Mouse (Mus musculus): Measurements from ENCODE around the gene Cldn13. TPM values are rescaled to one million over a fixed set of nuclear protein-coding genes. Genes with fewer than 3 reads are reported as not detected.
"Not testable (repeated sequence)": the region's sequence is repeated elsewhere in the genome, so short reads cannot be mapped to it uniquely, and the experiment has no call there.

Cldn13 gene
- polyA plus RNA-seq, 1 experiment from 2014 or later: not detected

DNA sequence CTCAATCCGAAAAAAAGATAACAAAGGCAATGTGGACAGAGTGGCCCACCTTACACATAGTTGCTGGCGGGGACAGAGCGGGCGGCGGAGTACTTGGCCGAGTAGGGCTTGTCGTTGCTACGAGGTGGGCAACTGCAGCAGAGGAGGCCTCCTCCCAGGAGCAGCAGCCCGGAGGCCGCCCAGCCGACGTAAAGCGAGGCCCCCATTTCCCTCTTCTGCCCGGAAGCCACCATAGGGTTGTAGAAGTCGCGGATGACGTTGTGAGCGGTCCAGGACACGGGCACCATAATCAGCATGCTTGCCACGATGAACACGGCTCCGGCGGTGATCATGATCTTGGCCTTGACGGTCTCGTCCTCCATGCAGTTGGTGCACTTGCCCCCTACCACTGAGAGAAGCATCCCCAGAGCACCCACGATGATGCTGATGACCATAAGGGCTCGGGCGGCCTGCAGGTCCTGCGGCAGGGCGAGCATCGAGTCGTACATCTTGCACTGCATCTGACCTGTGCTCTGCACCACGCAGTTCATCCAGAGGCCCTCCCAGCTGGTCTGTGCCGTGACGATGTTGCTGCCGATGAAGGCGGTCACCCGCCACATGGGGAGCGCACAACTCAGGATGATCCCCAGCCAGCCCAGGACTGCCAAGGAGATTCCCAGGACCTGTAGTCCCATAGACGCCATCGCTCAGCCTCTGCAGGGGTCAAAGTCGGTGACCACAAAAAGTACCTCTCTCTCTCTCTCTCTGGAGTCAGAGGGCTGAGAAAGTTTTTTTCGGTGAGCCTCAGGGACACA lies 30.9 kb upstream of the Cldn13 start:
- H3K4me3 ChIP-seq (replicated peaks): no peak overlapping the region
- no peak overlapping the region for H3K9ac ChIP-seq (replicated peaks)
- no peaks in the 10 kb centered on the region for H3K9me3 ChIP-seq (replicated peaks)
- no peak overlapping the region for H3K4me2 ChIP-seq
- peaks cover 24% of the 10 kb centered on the region for H3K27me3 ChIP-seq (replicated peaks)
- H3K36me3 ChIP-seq: no peaks in the 10 kb centered on the region
- WGBS: 17% methylated on average over 43 of the region's 43 CpGs
- H3K4me1 ChIP-seq: peaks cover 11% of the 10 kb centered on the region
- no peak overlapping the region for H3K27ac ChIP-seq (replicated peaks)
- ATAC-seq (ENCODE audit: low FRiP score): no peak

- no peak for ATAC-seq (ENCODE audit: low FRiP score)
- H3K27ac ChIP-seq (replicated peaks): no peak overlapping the region
- no peak overlapping the region for H3K4me2 ChIP-seq
- no peaks in the 10 kb centered on the region for H3K36me3 ChIP-seq
- H3K4me1 ChIP-seq: peaks cover 11% of the 10 kb centered on the region
- 54% methylated on average over 16 of the region's 19 CpGs for WGBS
- no peak overlapping the region for H3K9ac ChIP-seq (replicated peaks)
- no peak overlapping the region for H3K4me3 ChIP-seq (replicated peaks)
- no peaks in the 10 kb centered on the region for H3K9me3 ChIP-seq (replicated peaks)
- H3K27me3 ChIP-seq (replicated peaks): peaks cover 24% of the 10 kb centered on the region
Observed at GRCm38 (mm10) chr5:134945266-134945959, 30.1 kb upstream of the Cldn13 start.

DNA sequence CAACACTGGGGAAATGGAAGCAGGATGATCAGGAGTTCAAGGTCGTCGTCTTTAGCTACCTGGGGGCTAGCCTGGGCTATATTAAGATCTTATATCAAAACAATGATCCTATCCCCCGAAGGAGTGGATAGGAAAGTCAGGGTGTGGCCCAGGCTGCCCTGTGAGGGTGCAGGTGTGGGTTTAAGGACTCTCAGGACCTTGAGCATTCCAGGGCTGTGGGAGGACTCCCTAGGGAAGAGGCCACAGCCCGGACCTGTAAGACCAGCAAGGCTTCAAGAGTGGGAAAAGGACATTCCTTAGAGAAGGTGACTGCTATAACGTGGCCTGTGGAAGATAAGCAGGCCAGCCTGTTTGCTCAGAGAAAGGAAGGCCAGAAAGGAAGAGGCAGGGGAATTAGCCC lies 28.9 kb upstream of the Cldn13 start:
- H3K27ac ChIP-seq (replicated peaks): no peak overlapping the region
- no peak overlapping the region for H3K4me2 ChIP-seq
- no peak overlapping the region for H3K9ac ChIP-seq (replicated peaks)
- no peak overlapping the region for H3K4me3 ChIP-seq (replicated peaks)
- WGBS: 70% methylated on average over 5 of the region's 5 CpGs
- peaks cover 11% of the 10 kb centered on the region for H3K4me1 ChIP-seq
- H3K36me3 ChIP-seq: no peaks in the 10 kb centered on the region
- H3K27me3 ChIP-seq (replicated peaks): peaks cover 24% of the 10 kb centered on the region
- H3K9me3 ChIP-seq (replicated peaks): no peaks in the 10 kb centered on the region
- ATAC-seq (ENCODE audit: low FRiP score): no peak

DNA sequence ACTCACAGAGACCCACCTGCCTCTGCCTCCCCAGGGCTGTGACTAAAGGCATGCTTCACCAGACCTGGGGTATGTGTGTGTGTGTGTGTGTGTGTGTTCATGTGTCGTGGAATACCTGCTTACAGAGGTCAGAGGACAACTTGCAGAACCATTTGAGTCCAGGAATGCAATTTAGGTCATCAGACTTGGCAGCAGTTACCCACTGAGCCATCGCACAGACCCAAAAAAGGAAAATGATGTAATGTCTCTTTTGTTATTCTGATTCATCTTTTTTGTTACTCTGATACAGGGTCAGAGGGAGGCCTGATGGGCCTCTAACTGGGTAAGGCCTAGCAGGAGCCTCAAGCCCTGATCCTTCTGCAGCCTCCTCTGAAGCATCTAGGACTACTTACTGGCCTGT lies 27.4 kb upstream of the Cldn13 start:
- Histone ChIP-seq H3K27ac (replicated peaks) (no peak overlapping the region), H3K4me1 (peaks cover 11% of the 10 kb centered on the region), H3K36me3 (no peaks in the 10 kb centered on the region), H3K9me3 (replicated peaks) (no peaks in the 10 kb centered on the region), H3K4me2 (no peak overlapping the region), H3K4me3 (replicated peaks) (no peak overlapping the region), H3K27me3 (replicated peaks) (peaks cover 24% of the 10 kb centered on the region), H3K9ac (replicated peaks) (no peak overlapping the region)
- 79% methylated on average over 2 of the region's 2 CpGs for WGBS
- no peak for ATAC-seq (ENCODE audit: low FRiP score)

DNA sequence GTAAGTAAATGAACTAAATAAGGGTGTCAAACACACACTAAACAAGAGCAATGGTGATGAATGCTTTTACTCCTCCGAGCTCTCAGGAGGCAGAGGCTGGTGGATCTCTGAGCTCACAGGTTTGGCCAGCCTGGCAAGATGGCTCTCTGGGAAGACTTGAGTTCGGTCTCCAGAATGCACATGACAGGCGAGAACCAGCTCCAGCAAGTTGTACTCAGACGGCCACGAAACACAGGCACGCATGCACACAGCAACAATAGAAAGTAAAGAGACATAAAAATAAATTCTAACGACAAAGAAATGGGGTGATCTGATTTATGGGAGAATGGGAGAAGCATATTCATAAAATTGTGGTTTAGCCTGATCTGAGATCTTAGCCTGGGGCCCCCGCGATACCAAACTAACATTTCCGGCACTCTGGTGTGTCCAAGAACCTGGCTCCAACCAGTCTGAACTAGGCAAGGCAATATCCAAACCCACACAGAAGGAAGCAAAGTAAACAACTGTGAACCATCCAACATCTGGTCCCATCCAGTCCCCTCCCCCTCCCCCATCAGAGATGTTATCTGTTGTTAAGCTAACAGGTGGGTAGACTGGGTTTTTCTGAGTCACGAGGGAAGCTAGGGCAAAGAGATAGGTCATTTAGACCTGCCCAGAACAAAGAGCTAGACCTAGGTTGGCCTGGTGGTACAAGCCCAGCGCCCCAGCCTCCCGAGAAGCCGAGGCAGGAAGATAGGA lies 26.3 kb upstream of the Cldn13 start:
- Histone ChIP-seq H3K36me3 (no peaks in the 10 kb centered on the region), H3K9ac (replicated peaks) (no peak overlapping the region), H3K27ac (replicated peaks) (no peak overlapping the region), H3K4me1 (peaks cover 7% of the 10 kb centered on the region), H3K27me3 (replicated peaks) (peaks cover 15% of the 10 kb centered on the region), H3K9me3 (replicated peaks) (no peaks in the 10 kb centered on the region), H3K4me2 (no peak overlapping the region), H3K4me3 (replicated peaks) (no peak overlapping the region)
- no peak for ATAC-seq (ENCODE audit: low FRiP score)
- WGBS: 85% methylated on average over 14 of the region's 14 CpGs

DNA sequence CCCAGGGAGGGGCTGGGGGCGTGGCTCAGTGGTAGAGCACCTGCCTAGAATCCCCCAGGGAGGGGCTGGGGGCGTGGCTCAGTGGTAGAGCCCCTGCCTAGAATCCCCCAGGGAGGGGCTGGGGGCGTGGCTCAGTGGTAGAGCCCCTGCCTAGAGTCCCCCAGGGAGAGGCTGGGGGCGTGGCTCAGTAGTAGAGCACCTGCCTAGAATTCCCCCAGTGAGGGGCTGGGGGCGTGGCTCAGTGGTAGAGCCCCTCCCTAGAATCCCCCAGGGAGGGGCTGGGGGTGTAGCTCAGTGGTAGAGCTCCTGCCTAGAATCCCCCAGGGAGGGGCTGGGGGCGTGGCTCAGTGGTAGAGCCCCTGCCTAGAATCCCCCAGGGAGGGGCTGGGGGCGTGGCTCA lies 24.2 kb upstream of the Cldn13 start:
- H3K9ac ChIP-seq (replicated peaks); ATAC-seq (ENCODE audit: low FRiP score); H3K9me3 ChIP-seq (replicated peaks); H3K27me3 ChIP-seq (replicated peaks); H3K27ac ChIP-seq (replicated peaks); H3K4me1 ChIP-seq; H3K4me2 ChIP-seq; H3K36me3 ChIP-seq; H3K4me3 ChIP-seq (replicated peaks): not testable (repeated sequence)
- 87% methylated on average over 3 of the region's 7 CpGs for WGBS

DNA sequence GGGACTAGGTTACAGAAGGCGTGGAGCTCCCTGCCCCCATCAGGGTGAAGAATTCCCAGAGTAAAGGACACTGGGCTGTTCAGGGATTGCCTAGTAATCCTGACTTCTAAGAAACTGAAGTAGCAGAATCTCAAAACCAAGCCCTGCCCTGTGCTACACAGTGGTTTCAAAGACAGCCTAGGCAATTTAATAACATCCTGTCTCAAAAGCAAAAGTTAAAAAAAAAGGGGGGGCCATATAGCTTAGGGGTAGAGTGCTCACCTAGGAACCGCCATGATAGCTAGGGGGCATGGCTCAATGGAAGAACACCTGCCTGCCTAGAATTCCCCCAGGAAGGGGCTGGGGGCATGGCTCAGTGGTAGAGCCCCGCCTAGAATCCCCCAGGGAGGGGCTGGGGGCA lies 23.7 kb upstream of the Cldn13 start:
- Histone ChIP-seq H3K9ac (replicated peaks) (no peak overlapping the region), H3K36me3 (no peaks in the 10 kb centered on the region), H3K27me3 (replicated peaks) (no peaks in the 10 kb centered on the region), H3K9me3 (replicated peaks) (no peaks in the 10 kb centered on the region), H3K4me1 (no peaks in the 10 kb centered on the region), H3K4me2 (no peak overlapping the region), H3K27ac (replicated peaks) (no peak overlapping the region), H3K4me3 (replicated peaks) (no peak overlapping the region)
- WGBS: 73% methylated on average over 3 of the region's 3 CpGs
- ATAC-seq (ENCODE audit: low FRiP score): no peak

GRCm38 (mm10) chr5:134936626-134937185 lies 21.4 kb upstream of the Cldn13 start:
- ATAC-seq (ENCODE audit: low FRiP score): no peak
- Histone ChIP-seq H3K27me3 (replicated peaks) (no peaks in the 10 kb centered on the region), H3K9me3 (replicated peaks) (no peaks in the 10 kb centered on the region), H3K9ac (replicated peaks) (no peak overlapping the region), H3K4me2 (no peak overlapping the region), H3K4me3 (replicated peaks) (no peak overlapping the region), H3K4me1 (peaks cover 8% of the 10 kb centered on the region), H3K36me3 (no peaks in the 10 kb centered on the region), H3K27ac (replicated peaks) (no peak overlapping the region)
- 90% methylated on average over 6 of the region's 6 CpGs for WGBS

GRCm38 (mm10) chr5:134936051-134936450 lies 20.7 kb upstream of the Cldn13 start:
- no peaks in the 10 kb centered on the region for H3K36me3 ChIP-seq
- peaks cover 8% of the 10 kb centered on the region for H3K4me1 ChIP-seq
- ATAC-seq (ENCODE audit: low FRiP score): no peak
- H3K4me2 ChIP-seq: no peak overlapping the region
- H3K27ac ChIP-seq (replicated peaks): no peak overlapping the region
- 94% methylated on average over 6 of the region's 6 CpGs for WGBS
- no peak overlapping the region for H3K9ac ChIP-seq (replicated peaks)
- H3K27me3 ChIP-seq (replicated peaks): no peaks in the 10 kb centered on the region
- H3K9me3 ChIP-seq (replicated peaks): no peaks in the 10 kb centered on the region
- H3K4me3 ChIP-seq (replicated peaks): no peak overlapping the region

DNA sequence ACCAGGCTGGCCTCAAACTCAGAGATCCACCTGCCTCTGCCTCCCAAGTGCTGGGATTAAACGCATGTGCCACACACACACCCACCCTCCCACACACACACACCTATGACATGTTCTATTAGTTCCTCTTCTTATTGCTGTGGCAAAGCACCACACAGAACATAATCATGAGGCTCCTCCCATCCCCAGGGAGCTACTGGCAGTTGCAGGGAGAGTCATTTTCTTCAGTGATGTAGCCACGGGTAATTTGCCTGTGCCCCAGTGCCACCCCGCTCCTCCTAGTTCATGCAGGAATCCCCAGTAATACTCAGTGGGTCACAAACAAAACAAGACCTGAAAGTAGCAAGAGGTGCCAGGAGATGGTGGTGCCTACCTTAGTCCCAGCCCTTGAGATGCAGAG lies 19.3 kb upstream of the Cldn13 start:
- 89% methylated on average over 3 of the region's 3 CpGs for WGBS
- Histone ChIP-seq H3K4me3 (replicated peaks) (no peak overlapping the region), H3K9ac (replicated peaks) (no peak overlapping the region), H3K36me3 (no peaks in the 10 kb centered on the region), H3K4me1 (peaks cover 8% of the 10 kb centered on the region), H3K27ac (replicated peaks) (no peak overlapping the region), H3K4me2 (no peak overlapping the region), H3K27me3 (replicated peaks) (no peaks in the 10 kb centered on the region; the same call in 1 of the 2 replicates), H3K9me3 (replicated peaks) (no peaks in the 10 kb centered on the region)
- ATAC-seq (ENCODE audit: low FRiP score): no peak

- H3K27me3 ChIP-seq (replicated peaks); H3K36me3 ChIP-seq; H3K9ac ChIP-seq (replicated peaks); H3K4me2 ChIP-seq; H3K27ac ChIP-seq (replicated peaks); H3K4me1 ChIP-seq; H3K9me3 ChIP-seq (replicated peaks); ATAC-seq (ENCODE audit: low FRiP score); H3K4me3 ChIP-seq (replicated peaks): not testable (repeated sequence)
- WGBS: 88% methylated on average over 5 of the region's 5 CpGs
Observed at GRCm38 (mm10) chr5:134933686-134934085, 18.4 kb upstream of the Cldn13 start.
